Mouse (Mus musculus) testis, adult 2 months (tissue): ENCODE data around the gene Ddit4.

ENCODE experiments used
- CTCF ChIP-seq: fragments of 200-500 bp; IDR thresholded peaks from 2 replicates; pipeline ENCODE4 v1.5.1; 2012; ENCODE audit warnings: low read depth, mild to moderate bottlenecking, inconsistent platforms, low read length, moderate library complexity; ENCODE audit not compliant: control insufficient read depth, insufficient read depth, insufficient replicate concordance
- POLR2A ChIP-seq: fragments of 200-500 bp; IDR thresholded peaks from 2 replicates; pipeline ENCODE4 v1.6.1; 2012; ENCODE audit warnings: low read depth, mild to moderate bottlenecking, inconsistent platforms, low read length, moderate library complexity; ENCODE audit not compliant: control insufficient read depth

GRCm38 (mm10) chr10:59973400-59973799 lies 21.8 kb upstream of the Ddit4 start:
- TF ChIP-seq POLR2A (no peak), CTCF (no peak)
